Mouse (Mus musculus): ENCODE results near the gene Ugt2b34. TPM values are rescaled to one million over a fixed set of nuclear protein-coding genes. Genes with fewer than 3 reads are reported as not detected.

The Ugt2b34 gene
- total RNA-seq (2014; rRNA removed) (not detected in 2 replicates), polyA plus RNA-seq (2015; fragmentation: Nextera tagmentation; extraction: Ambion mirVana) (not detected in 2 replicates)

DNA sequence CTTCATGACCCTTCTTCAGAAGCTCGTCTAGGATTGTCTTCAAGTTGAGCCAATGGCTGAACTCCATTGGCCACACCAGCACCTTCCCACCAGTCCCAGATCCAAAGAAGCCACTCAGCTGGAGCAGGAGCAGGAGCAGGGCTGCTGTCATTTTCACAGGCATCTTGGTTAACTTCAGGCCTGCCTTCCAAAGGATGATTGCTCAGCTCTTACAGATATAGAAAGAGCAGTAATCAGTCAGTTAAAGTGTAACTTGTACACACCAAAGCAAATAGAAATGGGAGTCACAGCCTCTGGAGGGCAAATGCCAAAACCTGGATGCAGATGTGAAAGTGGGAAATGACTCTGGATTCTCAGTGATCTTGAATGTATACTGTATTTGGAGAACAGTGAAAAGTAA lies at the start of gene Ugt2b34:
Ugt2b34 (minus strand) TSS at position 180 of the 400 bp plus-strand sequence.
- no peak within 1 kb of the TSS for H3K4me3 ChIP-seq (ENCODE audit: low read depth, low read length)
- ATAC-seq (ENCODE audit: low FRiP score) (no peak), DNase-seq (ENCODE audit: low spot score) (no peak)
- 63% methylated on average over 1 of the region's 1 CpGs for WGBS
- no peak within 1 kb of the TSS for H3K4me2 ChIP-seq (ENCODE audit: low read depth, low read length, poor library complexity, severe bottlenecking)
- H3K36me3 ChIP-seq (ENCODE audit: insufficient read depth, low read length): no peaks in the 10 kb centered on the region
- no peaks in the 10 kb centered on the region for H3K4me1 ChIP-seq (ENCODE audit: insufficient read depth, low read length)
- H3K9me3 ChIP-seq (ENCODE audit: low read length): no peaks in the 10 kb centered on the region
- no peak for TF ChIP-seq CTCF (IDR thresholded peaks at IDR 0.05)
- no peak within 1 kb of the TSS for H3K9ac ChIP-seq (replicated peaks; ENCODE audit: low read length, poor library complexity, severe bottlenecking)
- H3K27ac ChIP-seq (ENCODE audit: low read depth, low read length): no peak within 1 kb of the TSS
- H3K27me3 ChIP-seq (ENCODE audit: insufficient read depth, low read length): no peaks in the 10 kb centered on the region

DNA sequence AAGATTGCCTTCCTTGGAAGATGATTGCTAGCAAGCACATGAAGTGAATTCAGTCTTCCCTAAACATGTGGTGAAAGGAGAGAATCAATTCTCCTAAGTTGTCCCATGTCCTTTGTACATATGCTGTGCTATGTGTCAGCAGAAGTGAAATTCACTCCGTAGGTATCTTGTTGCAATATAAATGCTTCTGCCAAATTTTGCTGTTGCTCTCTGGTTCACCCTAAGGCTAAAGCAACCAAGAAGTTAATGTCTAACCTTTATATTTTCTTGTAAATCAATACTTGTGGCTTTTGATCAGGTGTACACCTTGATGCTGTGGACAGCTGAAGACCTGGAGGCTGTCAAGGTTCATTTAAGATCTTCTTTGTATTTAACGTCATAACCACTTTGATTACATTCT lies 35.4 kb upstream of the Ugt2b34 start:
- Histone ChIP-seq H3K4me2 (ENCODE audit: low read depth, low read length, poor library complexity, severe bottlenecking) (no peak overlapping the region), H3K4me3 (ENCODE audit: low read depth, low read length) (no peak overlapping the region), H3K27ac (ENCODE audit: low read depth, low read length) (no peak overlapping the region), H3K9me3 (ENCODE audit: low read length) (no peaks in the 10 kb centered on the region), H3K36me3 (ENCODE audit: insufficient read depth, low read length) (no peaks in the 10 kb centered on the region), H3K9ac (replicated peaks; ENCODE audit: low read length, poor library complexity, severe bottlenecking) (no peak overlapping the region), H3K27me3 (ENCODE audit: insufficient read depth, low read length) (no peaks in the 10 kb centered on the region), H3K4me1 (ENCODE audit: insufficient read depth, low read length) (no peaks in the 10 kb centered on the region)
- 91% methylated on average over 2 of the region's 2 CpGs for WGBS
- no peak for ATAC-seq (ENCODE audit: low FRiP score)
- no peak for DNase-seq (ENCODE audit: low spot score)
- TF ChIP-seq CTCF (IDR thresholded peaks at IDR 0.05): no peak

DNA sequence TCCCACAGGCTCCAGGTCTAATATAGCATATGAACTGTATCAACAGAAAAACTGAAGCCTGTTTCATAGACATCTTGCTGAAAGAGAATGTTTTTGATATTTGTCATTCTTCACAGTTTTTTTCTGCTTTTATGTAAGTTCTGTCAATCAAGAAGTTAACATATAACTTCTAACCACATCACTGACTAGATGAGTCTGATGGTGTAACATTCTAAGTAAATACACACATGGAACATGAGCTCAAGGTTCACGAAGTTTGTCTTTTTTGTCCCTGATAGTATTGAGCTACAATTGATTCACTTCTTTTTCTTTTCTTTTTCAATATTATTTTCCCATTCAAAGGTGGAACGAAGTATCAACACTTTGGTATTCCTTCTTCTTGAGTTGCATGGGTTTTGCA lies 19.7 kb upstream of the Ugt2b34 start, which contains the start of gene Ugt2b1:
Ugt2b1 (minus strand) TSS at position 105 of the 400 bp plus-strand sequence.
- Histone ChIP-seq H3K27ac (ENCODE audit: low read depth, low read length) (no peak within 1 kb of the TSS), H3K9ac (replicated peaks; ENCODE audit: low read length, poor library complexity, severe bottlenecking) (no peak within 1 kb of the TSS), H3K4me2 (ENCODE audit: low read depth, low read length, poor library complexity, severe bottlenecking) (no peak within 1 kb of the TSS), H3K36me3 (ENCODE audit: insufficient read depth, low read length) (no peaks in the 10 kb centered on the region), H3K4me3 (ENCODE audit: low read depth, low read length) (no peak within 1 kb of the TSS), H3K9me3 (ENCODE audit: low read length) (no peaks in the 10 kb centered on the region), H3K4me1 (ENCODE audit: insufficient read depth, low read length) (no peaks in the 10 kb centered on the region), H3K27me3 (ENCODE audit: insufficient read depth, low read length) (no peaks in the 10 kb centered on the region)
- DNase-seq (ENCODE audit: low spot score) (no peak), ATAC-seq (ENCODE audit: low FRiP score) (no peak)
- no peak for TF ChIP-seq CTCF (IDR thresholded peaks at IDR 0.05)
- WGBS: 83% methylated on average over 2 of the region's 2 CpGs

GRCm38 (mm10) chr5:86920661-86921233 lies 14.0 kb upstream of the Ugt2b34 start:
- Histone ChIP-seq H3K4me1 (ENCODE audit: insufficient read depth, low read length) (no peaks in the 10 kb centered on the region), H3K9me3 (ENCODE audit: low read length) (no peaks in the 10 kb centered on the region), H3K9ac (replicated peaks; ENCODE audit: low read length, poor library complexity, severe bottlenecking) (no peak overlapping the region), H3K4me3 (ENCODE audit: low read depth, low read length) (no peak overlapping the region), H3K27ac (ENCODE audit: low read depth, low read length) (no peak overlapping the region), H3K4me2 (ENCODE audit: low read depth, low read length, poor library complexity, severe bottlenecking) (no peak overlapping the region), H3K27me3 (ENCODE audit: insufficient read depth, low read length) (no peaks in the 10 kb centered on the region), H3K36me3 (ENCODE audit: insufficient read depth, low read length) (no peaks in the 10 kb centered on the region)
- no peak for TF ChIP-seq CTCF (IDR thresholded peaks at IDR 0.05)
- 75% methylated on average over 3 of the region's 3 CpGs for WGBS
- no peak for DNase-seq (ENCODE audit: low spot score)
- ATAC-seq (ENCODE audit: low FRiP score): no peak

DNA sequence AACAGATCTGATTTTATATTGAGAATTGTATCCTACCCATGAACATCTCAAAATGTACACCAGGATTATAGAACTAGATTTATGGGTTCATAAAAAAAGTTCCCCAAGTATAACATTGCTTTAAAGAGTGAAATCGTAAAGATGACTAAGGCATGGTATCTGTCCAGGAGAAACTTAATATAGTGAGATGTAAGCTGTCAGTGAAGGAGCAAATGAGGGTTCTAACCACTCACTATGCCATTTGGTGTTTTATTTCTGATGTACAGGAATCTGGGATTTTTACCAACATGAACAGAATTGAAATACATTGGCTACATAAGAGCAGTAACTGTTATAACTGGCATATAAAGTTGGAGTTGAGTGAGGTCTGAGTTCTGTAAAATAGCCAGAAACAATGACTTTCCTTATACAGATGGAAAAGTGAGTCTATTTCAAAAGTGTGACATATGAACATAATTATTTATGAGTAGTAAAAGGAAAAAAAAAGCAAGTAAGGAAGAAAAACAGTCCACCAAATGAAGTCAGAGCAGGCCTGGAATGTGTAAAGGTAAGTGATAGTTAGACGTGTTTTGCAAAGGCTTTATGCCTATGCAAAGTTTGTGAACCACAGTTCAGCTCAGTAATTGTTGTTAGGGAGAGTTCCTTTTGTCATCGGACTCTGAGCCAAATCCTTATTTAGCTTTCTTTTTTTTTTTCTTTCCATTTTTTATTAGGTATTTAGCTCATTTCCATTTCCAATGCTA lies 4.8 kb upstream of the Ugt2b34 start:
- no peak overlapping the region for H3K9ac ChIP-seq (replicated peaks; ENCODE audit: low read length, poor library complexity, severe bottlenecking)
- DNase-seq (ENCODE audit: low spot score) (no peak), ATAC-seq (ENCODE audit: low FRiP score) (no peak)
- no peak overlapping the region for H3K4me2 ChIP-seq (ENCODE audit: low read depth, low read length, poor library complexity, severe bottlenecking)
- H3K9me3 ChIP-seq (ENCODE audit: low read length): no peaks in the 10 kb centered on the region
- WGBS: 81% methylated on average over 3 of the region's 3 CpGs
- no peak overlapping the region for H3K4me3 ChIP-seq (ENCODE audit: low read depth, low read length)
- H3K36me3 ChIP-seq (ENCODE audit: insufficient read depth, low read length): no peaks in the 10 kb centered on the region
- no peaks in the 10 kb centered on the region for H3K27me3 ChIP-seq (ENCODE audit: insufficient read depth, low read length)
- TF ChIP-seq CTCF (IDR thresholded peaks at IDR 0.05): no peak
- H3K4me1 ChIP-seq (ENCODE audit: insufficient read depth, low read length): no peaks in the 10 kb centered on the region
- no peak overlapping the region for H3K27ac ChIP-seq (ENCODE audit: low read depth, low read length)

DNA sequence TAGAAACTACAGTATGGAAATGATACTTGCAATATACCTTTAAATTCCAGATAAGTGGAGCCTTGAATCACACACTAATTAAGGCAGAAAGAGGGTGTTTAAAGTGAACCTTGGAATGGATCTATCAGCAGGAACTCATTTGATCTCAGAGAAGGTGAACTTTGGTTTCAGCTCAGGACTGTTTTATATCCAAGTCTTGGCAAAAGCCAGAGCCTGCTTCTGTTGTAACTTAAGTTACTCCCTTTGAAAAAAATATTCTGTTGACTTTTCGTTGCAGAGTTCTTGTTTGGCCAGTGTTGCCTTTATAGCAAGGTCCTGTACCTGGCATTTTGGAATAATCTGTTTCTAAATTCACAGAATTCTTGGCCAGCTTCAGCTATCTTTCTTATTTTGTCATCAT lies 4.0 kb upstream of the Ugt2b34 start:
- WGBS: 60% methylated on average over 1 of the region's 1 CpGs
- no peak overlapping the region for H3K27ac ChIP-seq (ENCODE audit: low read depth, low read length)
- no peaks in the 10 kb centered on the region for H3K4me1 ChIP-seq (ENCODE audit: insufficient read depth, low read length)
- H3K27me3 ChIP-seq (ENCODE audit: insufficient read depth, low read length): no peaks in the 10 kb centered on the region
- H3K9ac ChIP-seq (replicated peaks; ENCODE audit: low read length, poor library complexity, severe bottlenecking): no peak overlapping the region
- no peaks in the 10 kb centered on the region for H3K36me3 ChIP-seq (ENCODE audit: insufficient read depth, low read length)
- no peak for ATAC-seq (ENCODE audit: low FRiP score)
- H3K9me3 ChIP-seq (ENCODE audit: low read length): no peaks in the 10 kb centered on the region
- no peak for TF ChIP-seq CTCF (IDR thresholded peaks at IDR 0.05)
- no peak overlapping the region for H3K4me3 ChIP-seq (ENCODE audit: low read depth, low read length)
- H3K4me2 ChIP-seq (ENCODE audit: low read depth, low read length, poor library complexity, severe bottlenecking): no peak overlapping the region
- DNase-seq (ENCODE audit: low spot score): no peak
